In the genomic region with DNA sequence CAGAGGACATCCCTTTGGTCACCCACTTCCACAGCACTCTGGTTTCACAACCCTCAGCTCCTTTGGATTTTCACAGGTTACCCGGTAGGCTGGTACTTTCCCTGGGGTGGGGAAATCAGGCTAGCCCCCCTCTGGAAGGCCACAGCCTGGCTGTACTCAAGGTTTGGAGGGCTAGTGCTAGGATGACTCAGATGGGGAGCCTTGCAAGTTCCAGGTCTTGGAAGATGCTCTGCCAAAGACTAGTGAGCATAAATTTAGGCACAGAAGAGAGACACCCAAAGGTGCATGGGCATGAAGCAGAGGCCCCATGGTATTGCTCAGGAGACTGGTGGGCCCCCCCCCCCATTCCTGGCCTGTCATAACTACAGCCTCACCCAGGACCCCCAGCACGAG, we compare ENCODE assay signal across 8 mouse cellular contexts. TPM values are rescaled to one million over a fixed set of nuclear protein-coding genes. Genes with fewer than 3 reads are reported as not detected.
DNase-seq lines count a peak whose midpoint lies in the region; ATAC-seq and TF ChIP-seq lines count a peak whose summit lies in the region.

No protein-coding gene starts in this region.

- no peak overlapping the region for H3K27ac ChIP-seq in heart, postnatal 0 days (ENCODE audit: low read depth)
- peak overlapping the region; percentile 94 for H3K27ac ChIP-seq in hindbrain, embryonic 10.5 days
- H3K27ac ChIP-seq in midbrain, embryonic 12.5 days (replicated peaks) = peak overlapping the region; percentile 86

- intact Hi-C loops in heart, postnatal 14 days (cut with DNase I) = loop anchor here (5.0 kb wide), 3 partner anchors 48 to 228 kb away; no protein-coding TSS in a partner anchor

- H3K4me3 ChIP-seq in heart, postnatal 0 days (ENCODE audit: low read depth, low read length) = peak overlapping the region; percentile 64
- H3K4me3 ChIP-seq in hindbrain, embryonic 10.5 days = peak overlapping the region; percentile 74
- H3K4me3 ChIP-seq in midbrain, embryonic 12.5 days = peak overlapping the region; percentile 87

- WGBS in heart, postnatal 0 days = 60% methylated on average over 2 of the region's 2 CpGs
- WGBS in hindbrain, embryonic 10.5 days = 22% methylated on average over 2 of the region's 2 CpGs
- WGBS in midbrain, embryonic 12.5 days = 33% methylated on average over 2 of the region's 2 CpGs

- no peaks in the 10 kb centered on the region for H3K9me3 ChIP-seq in heart, postnatal 0 days (replicated peaks; ENCODE audit: control insufficient read depth, low read length)
- H3K9me3 ChIP-seq in hindbrain, embryonic 10.5 days = no peaks in the 10 kb centered on the region
- H3K9me3 ChIP-seq in midbrain, embryonic 12.5 days = no peaks in the 10 kb centered on the region

- H3K36me3 ChIP-seq in heart, postnatal 0 days (replicated peaks; ENCODE audit: control insufficient read depth, insufficient read depth, low read length) = no peaks in the 10 kb centered on the region
- H3K36me3 ChIP-seq in hindbrain, embryonic 10.5 days = peaks cover 13% of the 10 kb centered on the region
- peaks cover 12% of the 10 kb centered on the region for H3K36me3 ChIP-seq in midbrain, embryonic 12.5 days

- TF ChIP-seq CTCF in heart, postnatal 0 days (IDR thresholded peaks at IDR 0.05; ENCODE audit: low read depth) = no peak

- peak overlapping the region; percentile 95 for H3K4me2 ChIP-seq in heart, postnatal 0 days (ENCODE audit: low read depth, low read length)
- peak overlapping the region; percentile 84 for H3K4me2 ChIP-seq in midbrain, embryonic 12.5 days (replicated peaks)

- H3K4me1 ChIP-seq in heart, postnatal 0 days (ENCODE audit: control insufficient read depth, insufficient read depth) = no peaks in the 10 kb centered on the region
- peaks cover 47% of the 10 kb centered on the region for H3K4me1 ChIP-seq in hindbrain, embryonic 10.5 days (replicated peaks)
- peaks cover 42% of the 10 kb centered on the region for H3K4me1 ChIP-seq in midbrain, embryonic 12.5 days

- DNase-seq in heart, postnatal 0 days (ENCODE audit: low spot score) = no peak
- DNase-seq in heart, postnatal 14 days = no peak
- peak; percentile 51 for DNase-seq in NIH3T3 (ENCODE audit: low read depth)
- DNase-seq in hindbrain, embryonic 10.5 days (ENCODE audit: low spot score) = no peak
- DNase-seq in B cell, adult 2 months = no peak
- no peak for DNase-seq in right cerebral cortex, adult 2 months (ENCODE audit: low spot score in 2 of 2)
- no peak for DNase-seq in urinary bladder, postnatal 25 days (ENCODE audit: low spot score)

- H3K9ac ChIP-seq in heart, postnatal 0 days (replicated peaks; ENCODE audit: low read depth, low read length) = 0 out of 2 replicates have a peak overlapping the region, but pooled peaks have one; percentile 48
- peak overlapping the region; percentile 95 for H3K9ac ChIP-seq in midbrain, embryonic 12.5 days (replicated peaks)

- peaks cover 46% of the 10 kb centered on the region for H3K27me3 ChIP-seq in heart, postnatal 0 days (ENCODE audit: control insufficient read depth, insufficient read depth, low read length)
- H3K27me3 ChIP-seq in hindbrain, embryonic 10.5 days (ENCODE audit: insufficient read depth, poor library complexity, severe bottlenecking) = peaks cover 87% of the 10 kb centered on the region
- H3K27me3 ChIP-seq in midbrain, embryonic 12.5 days = peaks cover 69% of the 10 kb centered on the region

- no peak for ATAC-seq in heart, postnatal 0 days (ENCODE audit: insufficient read depth, low read depth)
- ATAC-seq in midbrain, embryonic 12.5 days (ENCODE audit: low FRiP score, low read depth) = no peak

- TF ChIP-seq EP300 in heart, postnatal 0 days (IDR thresholded peaks at IDR 0.05; ENCODE audit: low read depth) = no peak

RNA-seq across cellular contexts. Expression of a gene that starts 0.8 kb away (rescaled TPM):
- total RNA-seq in heart, postnatal 0 days (2014; rRNA removed; ENCODE audit: low replicate concordance) = 8.7 and 12.3 TPM in 2 replicates
- polyA plus RNA-seq in heart, postnatal 0 days (2015; fragmentation: Nextera tagmentation; extraction: Ambion mirVana) = 3.8 and 5.5 TPM in 2 replicates
- 1 to 10 TPM; 6.7 to 7.6 TPM for total RNA-seq in heart, postnatal 14 days (2021)
- 42.3 and 71.9 TPM in 2 replicates for polyA plus RNA-seq in hindbrain, embryonic 10.5 days (2016; fragmentation: Nextera tagmentation; extraction: Ambion mirVana)
- 81.6 and 84.4 TPM in 2 replicates for polyA plus RNA-seq in midbrain, embryonic 12.5 days (2016; fragmentation: Nextera tagmentation; extraction: Ambion mirVana)

RNA-seq across cellular contexts. Expression of a gene that starts 2.7 kb away (rescaled TPM):
- not detected in 2 replicates for total RNA-seq in heart, postnatal 0 days (2014; rRNA removed; ENCODE audit: low replicate concordance)
- polyA plus RNA-seq in heart, postnatal 0 days (2015; fragmentation: Nextera tagmentation; extraction: Ambion mirVana) = 0.32 and 0.34 TPM in 2 replicates
- 1 to 10 TPM; 2.8 to 4.0 TPM for total RNA-seq in heart, postnatal 14 days (2021)
- 3.4 and 8.5 TPM in 2 replicates for polyA plus RNA-seq in hindbrain, embryonic 10.5 days (2016; fragmentation: Nextera tagmentation; extraction: Ambion mirVana)
- 10.9 and 13.5 TPM in 2 replicates for polyA plus RNA-seq in midbrain, embryonic 12.5 days (2016; fragmentation: Nextera tagmentation; extraction: Ambion mirVana)

RNA-seq across cellular contexts. Expression of a gene that starts 6.7 kb away (rescaled TPM):
- 2.1 and 5.4 TPM in 2 replicates for total RNA-seq in heart, postnatal 0 days (2014; rRNA removed; ENCODE audit: low replicate concordance)
- 3.0 TPM in 2 replicates for polyA plus RNA-seq in heart, postnatal 0 days (2015; fragmentation: Nextera tagmentation; extraction: Ambion mirVana)
- under 1 TPM in 1 of 2 experiments, not detected in 1; 0.29 TPM for total RNA-seq in heart, postnatal 14 days (2021)
- 4.2 and 9.2 TPM in 2 replicates for polyA plus RNA-seq in hindbrain, embryonic 10.5 days (2016; fragmentation: Nextera tagmentation; extraction: Ambion mirVana)
- 7.0 and 8.5 TPM in 2 replicates for polyA plus RNA-seq in midbrain, embryonic 12.5 days (2016; fragmentation: Nextera tagmentation; extraction: Ambion mirVana)

RNA-seq across cellular contexts. Expression of a gene that starts 38.5 kb away (rescaled TPM):
- total RNA-seq in heart, postnatal 0 days (2014; rRNA removed; ENCODE audit: low replicate concordance) = 2.1 TPM in 1 of 2 replicates, not detected in the other
- polyA plus RNA-seq in heart, postnatal 0 days (2015; fragmentation: Nextera tagmentation; extraction: Ambion mirVana) = 0.11 and 0.14 TPM in 2 replicates
- total RNA-seq in heart, postnatal 14 days (2021) = under 1 TPM; 0.48 to 0.76 TPM
- 11.3 and 15.3 TPM in 2 replicates for polyA plus RNA-seq in hindbrain, embryonic 10.5 days (2016; fragmentation: Nextera tagmentation; extraction: Ambion mirVana)
- polyA plus RNA-seq in midbrain, embryonic 12.5 days (2016; fragmentation: Nextera tagmentation; extraction: Ambion mirVana) = 1.4 and 2.0 TPM in 2 replicates
